Comparison of ENCODE assay signal across 8 mouse cellular contexts in the genomic region with DNA sequence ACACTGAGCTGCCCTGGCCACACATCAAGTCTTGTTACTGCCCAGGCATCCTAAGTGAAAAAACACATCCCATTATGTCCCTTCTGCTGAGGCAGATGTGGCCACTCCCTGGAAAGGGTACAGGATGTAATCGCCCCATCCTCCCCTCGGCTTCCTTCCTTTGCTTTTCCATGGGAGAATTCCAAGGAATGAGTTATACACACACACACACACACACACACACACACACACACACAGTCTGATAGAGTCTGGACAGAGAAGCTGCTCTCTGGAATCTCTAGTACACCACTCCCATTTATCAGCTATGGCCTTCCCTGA.
A peak's percentile ranks its signal among the peaks of the same experiment; 100 is the strongest.
DNase-seq lines count a peak whose midpoint lies in the region; ATAC-seq and TF ChIP-seq lines count a peak whose summit lies in the region.

No protein-coding gene starts in this region.

- H3K9me3 ChIP-seq in liver, embryonic 12.5 days (replicated peaks) = no peaks in the 10 kb centered on the region
- H3K9me3 ChIP-seq in heart, embryonic 15.5 days (replicated peaks) = no peaks in the 10 kb centered on the region
- H3K9me3 ChIP-seq in stomach, embryonic 15.5 days = no peaks in the 10 kb centered on the region

- no peak for ATAC-seq in liver, embryonic 12.5 days
- peak; percentile 71 for ATAC-seq in heart, embryonic 15.5 days (replicated peaks; ENCODE audit: insufficient number of reproducible peaks, insufficient read depth, low FRiP score, low read depth)
- peak; percentile 21; the same call in 1 of the 2 replicates for ATAC-seq in stomach, embryonic 15.5 days (ENCODE audit: insufficient read depth, low FRiP score, low read depth)

- no peak for TF ChIP-seq POLR2A in liver, adult 2 months (IDR thresholded peaks at IDR 0.05; ENCODE audit: extremely low read depth, insufficient read depth, low read length)

- H3K36me3 ChIP-seq in liver, adult 2 months (ENCODE audit: control insufficient read depth, insufficient read depth, low read length) = no peaks in the 10 kb centered on the region
- H3K36me3 ChIP-seq in liver, embryonic 12.5 days = no peaks in the 10 kb centered on the region
- H3K36me3 ChIP-seq in heart, embryonic 15.5 days = no peaks in the 10 kb centered on the region
- no peaks in the 10 kb centered on the region for H3K36me3 ChIP-seq in stomach, embryonic 15.5 days

- no peaks in the 10 kb centered on the region for H3K4me1 ChIP-seq in liver, adult 2 months (ENCODE audit: control insufficient read depth, insufficient read depth, low read length)
- H3K4me1 ChIP-seq in liver, embryonic 12.5 days = no peaks in the 10 kb centered on the region
- H3K4me1 ChIP-seq in heart, embryonic 15.5 days (replicated peaks) = peaks cover 10% of the 10 kb centered on the region
- no peaks in the 10 kb centered on the region for H3K4me1 ChIP-seq in stomach, embryonic 15.5 days

- H3K4me2 ChIP-seq in liver, embryonic 12.5 days = no peak overlapping the region
- H3K4me2 ChIP-seq in heart, embryonic 15.5 days = peak overlapping the region; percentile 37; the same call in 1 of the 2 replicates
- no peak overlapping the region for H3K4me2 ChIP-seq in stomach, embryonic 15.5 days

- H3K27me3 ChIP-seq in liver, adult 2 months (ENCODE audit: control insufficient read depth, insufficient read depth, low read length) = no peaks in the 10 kb centered on the region
- no peaks in the 10 kb centered on the region for H3K27me3 ChIP-seq in liver, embryonic 12.5 days (replicated peaks)
- no peaks in the 10 kb centered on the region for H3K27me3 ChIP-seq in heart, embryonic 15.5 days
- H3K27me3 ChIP-seq in stomach, embryonic 15.5 days (replicated peaks) = no peaks in the 10 kb centered on the region

- 66% methylated on average over 2 of the region's 2 CpGs for WGBS in liver, adult 2 months
- WGBS in liver, embryonic 12.5 days (ENCODE audit: insufficient replicate concordance) = 55% methylated on average over 2 of the region's 2 CpGs
- 51% methylated on average over 2 of the region's 2 CpGs for WGBS in heart, embryonic 15.5 days
- 82% methylated on average over 2 of the region's 2 CpGs for WGBS in stomach, embryonic 15.5 days

- peak overlapping the region; percentile 54 for H3K27ac ChIP-seq in liver, adult 2 months (replicated peaks; ENCODE audit: insufficient read depth, low read depth, low read length)
- H3K27ac ChIP-seq in liver, embryonic 12.5 days = no peak overlapping the region
- peak overlapping the region; percentile 80 for H3K27ac ChIP-seq in heart, embryonic 15.5 days
- no peak overlapping the region for H3K27ac ChIP-seq in stomach, embryonic 15.5 days

- TF ChIP-seq CTCF in liver, adult 2 months (IDR thresholded peaks at IDR 0.05; ENCODE audit: low read depth, low read length) = no peak

- peak overlapping the region; percentile 32; the same call in 1 of the 2 replicates for H3K9ac ChIP-seq in liver, adult 2 months (ENCODE audit: low read depth, low read length)
- H3K9ac ChIP-seq in liver, embryonic 12.5 days = no peak overlapping the region
- no peak overlapping the region for H3K9ac ChIP-seq in heart, embryonic 15.5 days
- no peak overlapping the region for H3K9ac ChIP-seq in stomach, embryonic 15.5 days

- H3K79me2 ChIP-seq in liver, adult 2 months (ENCODE audit: control insufficient read depth, insufficient read depth, low read length) = no peaks in the 10 kb centered on the region

- peak overlapping the region; percentile 50 for H3K4me3 ChIP-seq in liver, adult 2 months (ENCODE audit: insufficient read depth, low read depth, low read length)
- no peak overlapping the region for H3K4me3 ChIP-seq in liver, embryonic 12.5 days
- peak overlapping the region; percentile 28 for H3K4me3 ChIP-seq in heart, embryonic 15.5 days
- H3K4me3 ChIP-seq in stomach, embryonic 15.5 days (replicated peaks) = no peak overlapping the region

- DNase-seq in liver, adult 2 months (ENCODE audit: extremely low read depth, low read depth, low spot score) = peak; percentile 12
- DNase-seq in kidney, postnatal 36 days = peak; percentile 72 to 81
- no peak for DNase-seq in c-Kit-positive CD71-positive TER-119-positive erythroid progenitor cells, embryonic 14.5 days (ENCODE audit: low spot score)
- DNase-seq in retina, postnatal 1 day = no peak
- DNase-seq in layer of hippocampus, adult 18-20 months (ENCODE audit: low spot score in 2 of 2) = no peak

Comparison
In these comparisons a context has a peak if more than half of its experiments do, and no peak if none do; other contexts are left out.
1. H3K27ac ChIP-seq: peak in liver, adult 2 months (single experiment) and heart, embryonic 15.5 days (single experiment); none in liver, embryonic 12.5 days (single experiment) and stomach, embryonic 15.5 days (single experiment).
2. H3K4me3 ChIP-seq: peak in liver, adult 2 months (single experiment) and heart, embryonic 15.5 days (single experiment); none in liver, embryonic 12.5 days (single experiment) and stomach, embryonic 15.5 days (single experiment).
3. DNase-seq: peak in liver, adult 2 months (single experiment) and kidney, postnatal 36 days (2 of 2); none in c-Kit-positive CD71-positive TER-119-positive erythroid progenitor cells, embryonic 14.5 days (single experiment), retina, postnatal 1 day (single experiment) and layer of hippocampus, adult 18-20 months (0 of 2).